Mouse (Mus musculus) megakaryocyte-erythroid progenitor cell, adult 5-6 weeks (primary cell): Measurements from ENCODE around the gene Pcyt2. TPM values are rescaled to one million over a fixed set of nuclear protein-coding genes. Genes with fewer than 3 reads are reported as not detected.

Source experiments
- ATAC-seq: replicated peaks from 2 replicates; pipeline ENCODE4 v1.8.0; 2016; ENCODE audit warnings: mild to moderate bottlenecking, inconsistent platforms; ENCODE audit not compliant: severe bottlenecking, poor library complexity, low FRiP score, low TSS enrichment
- total RNA-seq, 2 experiments: library from RNA; stranded (forward) in 1 of 2; stranded (reverse) in 1 of 2; fragments of 200-1000, 215-1000 nt in 1 of 2; fragments of >200 nt in 1 of 2; fragmentation: Nextera tagmentation in 1 of 2; gene quantifications; 2 replicates each; pipeline ENCODE4 v1.2.3; 2014 to 2017

The Pcyt2 gene
- 74.6 and 87.3 TPM in 2 replicates for total RNA-seq (2014; fragmentation: Nextera tagmentation)
- 28.5 and 29.6 TPM in 2 replicates for total RNA-seq (2017)

DNA sequence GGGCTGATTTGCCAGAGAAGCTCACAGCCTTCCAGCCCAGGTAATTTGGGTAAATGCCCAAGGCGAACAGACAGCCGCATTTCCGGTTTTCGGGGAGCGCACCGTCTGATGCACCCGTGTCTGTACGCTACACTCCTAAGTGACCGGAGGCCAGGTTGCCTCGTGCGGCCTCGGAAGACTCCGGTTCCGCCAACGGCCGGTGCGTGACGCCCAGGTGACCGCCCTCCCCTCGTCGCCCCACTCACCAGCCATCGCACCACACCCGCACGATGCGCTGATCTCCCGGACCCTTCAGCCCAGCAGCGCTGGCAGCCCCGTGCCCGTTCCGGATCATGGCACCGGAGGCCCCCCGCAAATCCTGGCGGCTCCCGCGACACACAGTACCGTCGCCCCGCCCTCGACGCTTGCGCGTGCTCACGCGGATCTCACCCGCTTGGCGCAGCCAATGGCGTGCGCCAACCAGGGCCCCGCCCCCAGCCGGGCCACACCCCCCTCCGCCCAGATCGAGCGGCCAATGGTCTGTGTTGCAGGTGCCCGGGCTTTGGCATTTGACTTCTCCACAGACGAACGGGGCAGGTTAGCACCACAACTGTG is at the start of gene Pcyt2:
TSS of gene Pcyt2 (minus strand) at position 418 of the 594 bp plus-strand sequence.
- peak; percentile 84 for ATAC-seq

DNA sequence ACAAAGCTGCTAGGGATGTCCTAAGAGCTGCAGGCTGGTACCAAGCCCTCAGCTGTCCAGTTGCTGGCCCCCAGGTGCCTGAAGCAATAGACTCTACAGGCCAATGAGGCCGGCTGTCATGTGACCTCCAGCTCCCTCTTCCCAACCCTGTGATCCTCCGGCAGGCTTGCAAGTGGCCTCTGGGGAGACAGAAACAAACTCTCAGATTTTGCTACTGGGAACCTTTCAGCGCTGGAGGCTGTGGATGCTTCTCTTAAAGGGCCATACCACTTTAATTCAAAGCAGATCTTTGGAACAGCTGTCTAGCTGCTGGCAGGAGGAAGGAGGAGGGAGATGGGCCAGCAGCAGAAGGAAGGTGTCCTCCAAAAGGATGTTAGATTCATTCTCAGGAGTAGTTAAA is 48.9 kb upstream of the Pcyt2 start:
- ATAC-seq, result no peak

DNA sequence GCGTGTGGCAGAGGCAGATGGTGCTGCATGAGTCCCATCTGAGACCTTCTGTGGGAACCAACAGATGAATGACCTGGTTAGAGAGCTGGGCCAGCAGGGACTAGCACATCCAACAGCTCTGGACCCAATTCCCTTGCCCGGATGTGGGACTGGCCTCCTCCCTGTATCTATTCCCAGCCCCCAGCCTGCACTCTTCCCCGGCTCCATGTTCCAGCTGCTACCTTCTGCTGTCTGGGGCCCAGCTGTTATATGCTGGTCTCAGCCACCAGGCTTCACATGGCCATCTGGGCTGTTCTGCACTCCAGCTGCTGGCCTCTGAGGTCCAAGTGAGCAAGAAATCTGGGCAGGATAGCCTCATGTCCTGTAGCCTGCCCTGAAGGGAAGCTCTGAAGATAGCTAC is 47.7 kb upstream of the Pcyt2 start:
- no peak for ATAC-seq

DNA sequence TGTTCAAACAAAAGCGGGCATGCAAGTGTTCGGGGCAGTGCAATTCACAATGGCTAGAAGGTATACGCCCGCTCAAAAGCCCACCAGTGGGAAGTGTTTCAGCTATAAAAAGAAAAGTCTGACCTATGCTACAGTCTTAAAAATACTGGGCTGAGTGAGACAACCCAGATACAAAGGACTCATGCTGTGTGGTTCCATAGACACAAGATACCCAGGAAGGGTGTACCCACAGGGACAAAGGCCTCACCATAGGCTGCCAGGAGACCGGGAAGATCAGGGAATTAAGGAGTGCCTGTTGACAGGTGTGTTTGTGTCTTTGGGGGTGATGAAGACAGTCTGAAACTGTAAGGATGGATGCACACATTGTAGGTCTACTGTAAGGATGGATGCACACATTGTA is 46.0 kb upstream of the Pcyt2 start:
- ATAC-seq, result no peak

DNA sequence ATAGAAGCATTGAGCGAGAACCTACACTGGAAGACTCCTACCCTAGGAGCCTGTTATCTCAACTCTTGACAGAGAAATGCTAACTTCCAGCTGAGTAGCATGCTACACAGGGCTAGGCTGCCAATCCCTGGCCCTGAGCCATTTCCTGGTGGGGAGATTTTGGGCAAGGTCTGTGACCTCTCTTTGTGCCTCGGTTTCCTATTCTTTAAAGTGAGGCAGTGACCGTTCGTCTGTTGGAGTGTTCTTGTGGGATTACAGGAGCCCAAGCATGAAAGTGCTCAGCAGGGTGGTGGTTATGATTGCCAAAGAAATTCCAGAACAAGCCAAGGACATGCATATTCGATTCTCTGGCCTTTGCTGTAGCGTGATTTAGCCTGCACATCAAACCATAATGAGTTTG is 45.0 kb upstream of the Pcyt2 start:
- ATAC-seq, result no peak

DNA sequence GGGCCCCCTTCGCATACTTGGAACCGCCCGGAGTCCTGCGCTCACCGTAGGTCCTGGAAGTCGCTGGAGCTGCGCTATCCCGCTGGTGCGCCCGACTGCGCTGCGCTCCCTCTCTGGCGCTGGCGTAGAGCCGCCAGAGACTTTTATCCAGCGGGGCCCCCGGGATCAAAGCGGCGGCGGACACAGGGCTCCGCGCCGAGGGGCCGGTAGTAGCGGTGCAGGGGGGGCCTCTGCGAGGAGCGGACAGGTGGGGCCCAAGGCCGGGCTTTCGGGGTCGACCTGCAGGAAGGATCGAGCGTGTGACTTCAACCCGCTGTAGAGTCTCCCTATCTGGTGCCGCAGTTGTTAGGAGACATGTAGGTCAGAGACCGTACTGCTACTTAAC is 43.3 kb upstream of the Pcyt2 start, which contains the start of gene Notum:
TSS of gene Notum (minus strand) at position 100 of the 385 bp plus-strand sequence.
- ATAC-seq, result no peak

DNA sequence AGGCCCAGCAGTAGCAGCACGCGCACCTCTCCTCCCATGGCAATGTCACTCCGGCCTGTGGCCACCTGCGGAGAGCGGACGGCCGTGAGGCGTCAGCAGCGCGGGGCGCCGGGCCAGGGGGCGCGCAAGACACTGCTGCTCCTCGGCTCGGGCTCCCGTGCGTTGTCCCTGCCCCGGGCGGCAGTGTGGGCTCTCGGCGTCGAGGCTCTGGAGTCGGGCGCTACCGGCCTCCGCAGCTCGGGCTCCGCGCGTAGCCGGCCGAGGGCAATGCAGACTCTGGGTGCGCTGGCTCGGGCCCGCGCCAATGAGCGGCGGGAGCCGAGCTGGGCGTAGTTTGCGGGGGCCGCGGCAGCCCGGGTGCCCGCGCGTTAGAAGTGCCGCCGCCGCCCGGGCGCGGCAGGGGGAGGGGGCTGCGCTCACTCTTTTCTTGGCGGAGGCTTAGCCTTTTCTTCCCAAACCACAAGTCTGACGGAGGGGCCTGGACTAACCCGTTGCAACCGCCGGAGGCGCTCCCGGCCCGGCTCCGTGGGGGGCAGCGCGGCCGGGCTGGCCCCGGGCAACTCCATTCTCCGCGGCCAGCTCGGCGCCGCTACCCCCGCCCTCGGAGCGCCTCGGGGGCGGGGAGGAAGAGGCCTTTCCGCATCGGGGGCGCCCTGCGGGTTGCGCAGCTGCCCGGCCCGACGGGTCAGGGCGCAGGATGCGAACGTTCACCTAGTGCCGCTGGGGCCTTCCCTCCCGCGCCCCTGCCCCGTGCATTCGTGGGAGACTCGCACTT is 42.8 kb upstream of the Pcyt2 start:
- no peak for ATAC-seq

DNA sequence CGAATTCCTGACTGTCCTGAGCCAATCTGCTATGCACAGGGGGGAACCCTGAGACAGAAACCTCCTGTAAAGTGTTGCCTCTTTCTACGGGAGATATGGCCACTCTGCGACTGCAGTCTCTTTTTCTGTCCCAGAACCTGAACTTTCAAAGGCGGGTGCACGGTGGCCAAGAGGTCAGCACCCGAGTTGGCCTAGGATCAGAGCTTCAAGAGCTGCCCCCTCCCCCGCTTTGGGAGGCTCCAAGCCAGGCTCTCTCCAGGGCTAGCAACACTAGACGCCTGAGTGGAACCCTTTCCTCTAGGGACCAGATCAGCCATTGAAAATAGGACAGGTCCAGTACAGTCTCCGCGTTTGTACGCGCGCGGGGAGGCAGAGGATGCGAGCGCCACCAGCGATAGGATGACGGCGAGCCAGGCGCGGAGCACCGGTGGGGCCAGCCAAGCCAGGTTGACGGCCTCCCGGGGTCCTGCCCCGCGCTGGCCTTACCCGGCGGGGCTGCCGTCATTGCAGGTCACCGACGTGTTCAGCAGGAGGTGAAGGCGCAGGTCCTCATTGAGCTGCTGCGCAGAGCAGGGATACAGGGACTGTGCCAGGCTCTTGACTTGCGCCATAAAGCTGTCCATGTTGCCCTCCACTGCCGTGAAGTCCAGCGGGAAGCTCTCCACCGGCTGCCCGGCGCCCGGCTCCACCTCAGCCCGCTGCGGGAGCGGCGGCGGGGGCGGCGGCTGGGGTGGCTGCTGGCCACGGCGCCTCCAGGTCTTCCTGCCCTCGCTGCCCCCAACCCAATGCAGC is 42.0 kb upstream of the Pcyt2 start:
- no peak for ATAC-seq

DNA sequence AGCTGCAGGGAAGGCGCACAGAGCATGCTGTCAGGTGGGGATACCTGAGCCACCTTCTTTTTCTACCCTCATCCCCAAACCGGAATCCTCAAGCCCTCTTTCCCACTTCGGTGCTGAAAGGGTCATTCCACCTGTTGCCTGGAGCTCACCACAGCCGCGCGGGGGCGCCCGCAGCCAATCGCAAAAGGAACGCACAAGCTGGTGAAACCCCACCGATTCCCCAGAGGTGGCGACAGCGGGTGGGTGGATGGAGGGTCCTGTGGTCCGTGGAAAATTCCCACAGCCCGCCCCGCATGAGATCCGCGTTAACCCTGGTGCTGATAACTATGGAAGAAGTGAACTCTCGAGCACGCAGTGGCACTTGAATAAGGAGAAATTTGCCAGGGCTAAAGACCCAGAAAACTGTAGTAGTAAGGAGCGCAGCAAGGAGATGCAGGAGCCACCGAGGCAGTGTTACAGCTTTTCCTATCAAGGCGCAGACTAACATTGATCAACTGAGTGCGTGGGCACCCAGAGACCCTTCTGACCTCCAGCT is 41.2 kb upstream of the Pcyt2 start:
- peak; percentile 68 for ATAC-seq

DNA sequence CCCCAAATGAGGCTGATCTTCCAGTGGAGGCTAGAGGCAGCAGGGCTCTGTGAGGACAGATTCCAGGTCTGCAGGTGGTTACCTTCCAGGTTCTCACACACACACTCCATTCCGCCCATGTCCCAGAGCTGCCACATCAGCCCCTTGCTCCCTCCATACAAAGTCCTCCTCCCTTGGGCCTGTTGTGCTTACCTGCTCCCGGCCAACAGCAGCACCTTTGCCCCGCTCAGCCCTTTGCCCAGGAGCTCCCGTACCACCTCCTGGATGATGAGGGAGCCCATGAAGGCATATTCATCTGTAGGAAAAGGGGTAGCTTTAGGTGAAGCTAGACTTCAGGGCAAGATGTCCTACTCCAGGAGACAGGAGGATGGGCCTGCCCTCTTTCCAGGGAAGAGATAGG is 39.6 kb upstream of the Pcyt2 start:
- no peak for ATAC-seq

DNA sequence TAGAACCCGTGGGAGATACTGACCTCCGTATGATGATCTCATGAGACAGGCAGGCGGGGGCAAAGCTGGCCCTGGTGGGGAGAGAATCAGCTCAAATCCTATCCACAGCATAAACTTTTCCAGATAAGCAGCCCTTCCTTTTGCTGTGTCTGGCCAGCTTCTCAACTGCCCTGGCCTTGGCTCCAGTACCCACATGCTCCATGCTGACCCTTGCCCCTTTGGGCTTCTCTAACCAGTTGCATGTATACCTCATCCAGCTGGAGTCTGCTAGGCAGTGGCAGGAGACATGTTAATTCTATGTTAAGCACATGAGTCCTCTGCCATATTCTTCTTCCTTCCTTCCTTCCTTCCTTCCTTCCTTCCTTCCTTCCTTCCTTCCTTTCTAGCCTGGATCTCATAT is 37.0 kb upstream of the Pcyt2 start:
- no peak for ATAC-seq

DNA sequence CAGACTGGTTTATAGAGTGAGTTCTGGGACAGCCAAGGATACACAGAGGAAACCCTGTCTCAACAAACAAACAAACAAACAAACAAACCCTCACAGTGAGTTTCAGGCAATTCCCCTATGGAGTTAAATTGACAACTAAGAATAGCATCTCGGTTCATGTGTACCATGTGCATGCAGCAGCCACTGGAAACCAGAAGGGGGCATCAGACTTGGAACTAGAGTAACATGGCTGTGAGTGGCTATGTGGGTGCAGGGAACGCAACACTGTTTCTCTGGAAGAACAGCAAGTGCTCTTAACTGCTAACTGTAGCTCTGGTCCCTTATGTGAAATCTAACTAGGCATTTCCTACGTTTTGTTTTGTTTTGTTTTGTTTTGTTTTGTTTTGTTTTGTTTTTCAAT is 34.1 kb upstream of the Pcyt2 start:
- no peak for ATAC-seq

DNA sequence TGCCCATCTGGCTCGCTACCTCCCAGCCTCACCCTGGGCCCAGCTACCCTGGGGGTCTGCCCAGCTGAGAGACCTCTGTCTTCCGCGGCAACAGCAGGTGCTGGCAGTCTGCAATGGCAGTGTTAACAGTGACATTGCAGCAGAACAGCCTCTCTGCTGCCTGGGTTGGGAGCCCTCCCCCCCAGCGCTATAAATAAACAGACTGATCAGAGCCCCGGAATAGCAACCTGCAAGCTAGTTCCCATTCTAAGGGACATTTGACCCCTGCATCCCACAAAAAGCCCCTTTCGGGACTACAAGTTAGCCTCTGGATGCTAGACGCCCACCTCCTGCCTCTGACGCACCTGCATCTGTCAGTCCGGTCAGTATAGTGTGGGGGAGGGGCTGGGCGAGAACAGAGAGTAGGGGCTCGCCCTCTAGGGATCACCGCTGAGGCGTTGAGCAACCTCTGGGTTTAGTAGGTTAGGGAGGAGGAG is 30.3 kb upstream of the Pcyt2 start, which contains the start of gene Myadml2:
TSS of gene Myadml2 (minus strand) at position 158 of the 476 bp plus-strand sequence.
- no peak for ATAC-seq

DNA sequence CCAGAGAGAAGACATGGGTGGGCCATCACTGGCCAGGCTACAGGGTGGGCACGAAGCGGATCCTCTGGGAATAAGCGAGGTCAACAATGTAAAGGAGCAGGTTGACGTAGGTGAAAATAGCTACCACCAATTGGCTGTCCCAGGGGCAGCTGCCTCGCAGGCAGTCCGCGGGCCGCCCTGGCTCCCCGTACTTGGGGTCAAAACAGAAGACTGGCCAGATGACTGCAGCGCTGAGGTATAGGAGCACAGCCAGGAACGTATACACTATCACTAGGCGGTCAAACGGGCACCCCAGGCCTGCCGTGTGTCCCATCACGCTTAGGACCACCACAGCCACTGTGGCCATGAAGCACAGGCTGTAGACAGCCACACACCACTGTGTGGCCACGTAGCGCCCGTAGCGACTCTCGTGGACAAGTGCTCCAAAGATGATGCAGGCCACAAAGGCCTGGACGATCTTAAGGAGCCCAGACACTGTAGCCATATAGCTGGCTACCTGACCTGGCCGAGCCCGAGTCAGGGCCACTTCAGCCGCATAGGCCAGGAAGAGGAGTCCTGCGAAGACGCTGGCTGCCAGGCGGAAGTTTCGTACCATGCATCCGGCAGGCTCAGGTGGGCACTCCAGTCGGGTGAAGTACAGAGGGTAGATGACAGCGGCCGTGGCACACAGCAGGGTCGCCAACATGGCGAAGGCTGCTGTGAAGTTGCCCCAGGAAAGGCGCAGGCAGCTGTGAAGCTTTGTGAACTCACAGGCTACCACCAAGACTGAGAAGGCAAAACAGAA is 29.5 kb upstream of the Pcyt2 start:
- ATAC-seq, result no peak

DNA sequence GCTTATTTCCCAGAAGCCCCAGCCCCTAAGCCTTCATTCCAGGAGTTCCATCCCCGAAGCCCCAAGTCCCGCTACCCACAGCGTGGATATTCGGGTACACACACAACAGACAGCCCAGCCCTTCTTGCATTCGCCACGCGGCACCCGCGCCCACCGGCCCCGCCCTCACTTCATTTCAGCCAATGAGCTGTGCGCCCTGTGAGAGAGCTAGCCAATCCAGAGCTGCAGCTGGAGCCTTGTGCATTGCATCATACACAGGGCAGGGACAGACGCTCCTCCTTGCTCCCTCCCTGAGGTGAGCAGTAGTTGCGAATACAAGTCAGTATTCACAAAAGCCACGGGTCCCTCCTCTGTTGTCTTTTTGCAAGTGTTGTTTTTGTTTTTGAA is 25.9 kb upstream of the Pcyt2 start, which contains the start of gene Pycr1:
TSS of gene Pycr1 (minus strand) at position 169 of the 387 bp plus-strand sequence.
- peak; percentile 97 for ATAC-seq

DNA sequence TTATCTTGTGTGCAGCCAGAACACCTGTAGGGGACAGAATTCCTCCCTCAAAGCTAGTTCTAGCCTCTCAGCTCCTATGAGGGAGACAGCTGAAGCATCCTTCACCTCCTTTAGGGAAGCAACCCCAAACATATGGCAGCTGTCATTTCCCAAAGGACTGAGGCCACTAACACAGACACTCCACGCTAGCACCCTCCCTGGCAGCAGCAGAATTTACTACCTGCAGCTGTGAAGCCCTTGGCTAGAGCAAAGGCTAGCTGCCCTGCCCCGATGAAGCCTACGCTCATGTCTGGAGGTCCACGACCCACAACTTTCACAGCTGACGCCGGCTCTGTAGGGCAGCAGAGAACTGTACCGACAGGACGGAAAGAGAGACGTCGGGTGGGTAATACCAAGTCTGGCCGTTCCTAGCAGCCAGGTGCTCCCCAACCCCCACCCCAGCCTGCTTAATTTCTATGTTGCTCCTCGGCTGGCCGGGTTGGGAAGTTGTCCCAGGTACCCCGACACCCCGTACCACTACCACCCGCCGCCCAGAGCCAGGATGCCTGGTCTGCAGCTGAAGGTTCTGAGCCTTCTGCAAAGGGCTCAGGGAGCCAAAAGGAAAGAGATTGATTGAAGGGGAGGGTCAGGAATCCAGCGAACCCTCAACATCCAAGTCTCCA is 25.3 kb upstream of the Pcyt2 start:
- peak; percentile 48 for ATAC-seq

DNA sequence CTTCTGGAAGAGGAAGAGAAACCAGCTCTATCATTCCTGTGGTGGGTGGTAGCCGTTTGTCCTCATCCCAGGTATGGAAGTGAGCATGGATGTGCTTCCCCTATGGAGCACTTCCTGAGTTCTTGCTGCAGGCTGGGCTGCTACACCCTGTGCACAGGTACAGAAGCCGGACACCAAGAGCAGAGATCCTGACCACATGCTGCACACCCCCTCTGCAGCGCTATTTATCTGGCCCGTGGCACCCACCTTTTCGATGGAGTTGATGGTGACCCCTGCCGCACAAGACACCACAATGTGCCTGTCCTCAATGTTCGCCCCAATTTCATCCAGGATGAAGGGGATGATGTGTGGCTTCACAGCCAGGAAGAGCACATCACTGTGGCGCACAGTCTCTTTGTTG is 24.1 kb upstream of the Pcyt2 start:
- ATAC-seq, result no peak

DNA sequence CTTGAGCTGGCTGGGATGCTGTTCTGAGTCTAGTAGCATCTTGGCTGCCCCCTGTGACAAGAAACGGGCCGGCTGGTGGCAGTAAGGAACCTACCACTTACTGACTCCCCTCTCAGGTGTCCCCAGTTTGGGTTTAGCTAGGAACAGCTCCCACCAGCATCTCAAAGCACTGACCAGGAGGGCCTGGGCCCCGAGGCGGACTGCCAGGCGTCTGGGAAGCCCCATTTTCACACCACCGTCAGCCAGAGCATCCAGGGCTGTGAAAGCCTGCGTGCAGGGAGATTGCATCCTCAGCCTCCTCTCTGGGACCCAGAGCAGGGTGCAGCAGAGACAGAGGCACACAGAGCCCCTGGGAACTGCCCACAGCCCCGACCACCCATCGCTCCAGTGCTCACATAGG is 23.5 kb upstream of the Pcyt2 start:
- ATAC-seq, result no peak

DNA sequence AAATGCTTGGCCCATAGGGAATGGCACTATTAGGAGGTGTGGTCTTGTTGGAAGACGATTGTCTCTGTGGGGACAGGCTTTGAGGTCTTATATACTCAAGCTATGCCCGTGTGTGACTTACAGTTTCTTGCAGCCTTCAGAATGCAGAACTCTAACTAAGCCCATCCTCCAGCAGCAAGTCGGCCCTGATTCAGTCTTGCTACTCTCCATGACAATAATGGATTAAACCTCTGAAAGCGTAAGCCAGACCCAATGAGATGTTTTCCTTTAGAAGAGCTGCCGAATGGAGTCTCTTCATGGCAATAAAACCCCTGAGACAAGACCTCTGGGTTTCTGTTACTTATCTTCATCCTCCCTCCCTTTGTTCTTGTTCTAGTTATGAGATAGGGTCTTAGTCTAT is 17.1 kb upstream of the Pcyt2 start:
- no peak for ATAC-seq
